Comparison of ENCODE assay signal across 22 mouse cellular contexts in genomic region chr5:38857591-38857990, GRCm38 (mm10). TPM values are rescaled to one million over a fixed set of nuclear protein-coding genes. Genes with fewer than 3 reads are reported as not detected.
A peak's percentile ranks its signal among the peaks of the same experiment; 100 is the strongest.
DNase-seq lines count a peak whose midpoint lies in the region; ATAC-seq and TF ChIP-seq lines count a peak whose summit lies in the region.
"Had no signal": no experiment of that assay in that cellular context is flagged by ENCODE, and none has a peak within 500 bp of the region (broad histone marks: within the 10 kb centered on the region; RNA-seq: fewer than 3 reads in every experiment).

No protein-coding gene starts in this region.

- 88% methylated on average over 1 of the region's 1 CpGs for WGBS in intestine, embryonic 16.5 days
- 89% methylated on average over 1 of the region's 1 CpGs for WGBS in forebrain, postnatal 0 days

- ATAC-seq in common myeloid progenitor, adult 5-6 weeks (replicated peaks; ENCODE audit: low read depth, poor library complexity, severe bottlenecking) = peak; percentile 17; the same call in 1 of the 2 replicates
- ATAC-seq in intestine, embryonic 16.5 days = peak; percentile 6; the same call in 1 of the 2 replicates
- no peak for ATAC-seq in forebrain, postnatal 0 days
- ATAC-seq: hindbrain, embryonic 16.5 days; midbrain, embryonic 15.5 days had no signal

- no peak for TF ChIP-seq CTCF in forebrain, postnatal 0 days (IDR thresholded peaks at IDR 0.05; ENCODE audit: low read depth)

- H3K9ac ChIP-seq in intestine, embryonic 16.5 days (ENCODE audit: low read depth, low read length) = no peak overlapping the region
- no peak overlapping the region for H3K9ac ChIP-seq in forebrain, postnatal 0 days
- H3K9ac ChIP-seq: heart, embryonic 15.5 days; midbrain, embryonic 15.5 days; neural tube, embryonic 15.5 days had no signal

- H3K4me1 ChIP-seq in intestine, embryonic 16.5 days (ENCODE audit: control insufficient read depth, insufficient read depth, low read length) = no peaks in the 10 kb centered on the region
- H3K4me1 ChIP-seq in forebrain, postnatal 0 days (ENCODE audit: insufficient read depth) = peaks cover 3% of the 10 kb centered on the region; the same call in 1 of the 2 replicates
- H3K4me1 ChIP-seq: heart, embryonic 15.5 days; midbrain, embryonic 15.5 days had no signal

- 0 out of 2 replicates have a peak, but pooled peaks cover 2% of the 10 kb centered on the region for H3K9me3 ChIP-seq in intestine, embryonic 16.5 days (ENCODE audit: control insufficient read depth, low read length)
- no peaks in the 10 kb centered on the region for H3K9me3 ChIP-seq in forebrain, postnatal 0 days (ENCODE audit: low read length)
- H3K9me3 ChIP-seq: heart, embryonic 15.5 days; midbrain, embryonic 15.5 days; neural tube, embryonic 15.5 days had no signal

- no peaks in the 10 kb centered on the region for H3K36me3 ChIP-seq in intestine, embryonic 16.5 days (ENCODE audit: control insufficient read depth, insufficient read depth, low read length)
- H3K36me3 ChIP-seq in forebrain, postnatal 0 days (ENCODE audit: insufficient read depth) = no peaks in the 10 kb centered on the region
- H3K36me3 ChIP-seq: G1E; heart, embryonic 15.5 days; midbrain, embryonic 15.5 days; neural tube, embryonic 15.5 days had no signal

- peak; percentile 1 to 4 for DNase-seq in kidney, adult 8-10 months
- no peak for DNase-seq in kidney, adult 18-20 months
- no peak for DNase-seq in spleen, postnatal 36 days (ENCODE audit: low spot score in 2 of 2)
- DNase-seq in thymus, postnatal 36 days = no peak
- no peak for DNase-seq in forebrain, postnatal 0 days
- DNase-seq: adrenal gland, postnatal 36 days; heart, adult 18-20 months; lung, adult 18-20 months; spleen, adult 18-20 months; thymus, adult 18-20 months had no signal

- H3K27me3 ChIP-seq in intestine, embryonic 16.5 days (replicated peaks; ENCODE audit: control insufficient read depth, insufficient read depth, low read length) = no peaks in the 10 kb centered on the region
- H3K27me3 ChIP-seq in forebrain, postnatal 0 days (ENCODE audit: insufficient read depth, low read length) = no peaks in the 10 kb centered on the region
- H3K27me3 ChIP-seq: heart, embryonic 15.5 days; midbrain, embryonic 15.5 days; neural tube, embryonic 15.5 days had no signal

- H3K4me2 ChIP-seq in intestine, embryonic 16.5 days (ENCODE audit: low read depth, low read length) = no peak overlapping the region
- H3K4me2 ChIP-seq in forebrain, postnatal 0 days (ENCODE audit: low read depth) = no peak overlapping the region
- H3K4me2 ChIP-seq: heart, embryonic 15.5 days; liver, embryonic 11.5 days; midbrain, embryonic 15.5 days; neural tube, embryonic 15.5 days had no signal

- no peak overlapping the region for H3K27ac ChIP-seq in intestine, embryonic 16.5 days (ENCODE audit: low read length)
- H3K27ac ChIP-seq in forebrain, postnatal 0 days (ENCODE audit: low read depth, low read length) = no peak overlapping the region
- H3K27ac ChIP-seq: heart, embryonic 15.5 days; midbrain, embryonic 15.5 days; neural tube, embryonic 15.5 days had no signal

- H3K4me3 ChIP-seq in intestine, embryonic 16.5 days (ENCODE audit: low read length) = no peak overlapping the region
- no peak overlapping the region for H3K4me3 ChIP-seq in forebrain, postnatal 0 days (ENCODE audit: low read depth, low read length)
- H3K4me3 ChIP-seq: heart, embryonic 15.5 days; midbrain, embryonic 15.5 days; neural tube, embryonic 15.5 days had no signal

RNA-seq across cellular contexts. Expression of gene Clnk, which starts 19.0 kb away (rescaled TPM):
- total RNA-seq in common myeloid progenitor, adult 5-6 weeks (2017) = 4.5 and 6.0 TPM in 2 replicates
- 0.28 and 0.57 TPM in 2 replicates for polyA plus RNA-seq in intestine, embryonic 16.5 days (2015; fragmentation: Nextera tagmentation; extraction: Ambion mirVana)
- 0.38 TPM in 1 of 2 replicates, not detected in the other for total RNA-seq in forebrain, postnatal 0 days (2014; rRNA removed)
- 0.08 TPM in 2 replicates for polyA plus RNA-seq in forebrain, postnatal 0 days (2015; fragmentation: Nextera tagmentation; extraction: Ambion mirVana)
- total RNA-seq: adrenal gland, postnatal 36 days; G1E; gastrocnemius, adult 8-10 months; heart, adult 18-20 months; layer of hippocampus, postnatal 25 days; left cerebral cortex, postnatal 36 days had no signal
- polyA plus RNA-seq: G1E; heart, embryonic 15.5 days; kidney, embryonic 14.5 days had no signal

Comparison
In these comparisons a context has a peak if more than half of its experiments do, and no peak if none do; other contexts are left out.
1. DNase-seq: peak in kidney, adult 8-10 months (2 of 2); none in kidney, adult 18-20 months (single experiment), spleen, postnatal 36 days (0 of 2), thymus, postnatal 36 days (0 of 2) and forebrain, postnatal 0 days (single experiment).